Mouse (Mus musculus) ES-CJ7 (cell line): Measurements from ENCODE around the gene Cldn14.
"Not testable (repeated sequence)": the region's sequence is repeated elsewhere in the genome, so short reads cannot be mapped to it uniquely, and the experiment has no call there.

Experiments used
- DNase-seq: peaks from one replicate; pipeline ENCODE4 v3.0.0; 2011; ENCODE audit warnings: low read depth, low spot score

Cldn14 gene

DNA sequence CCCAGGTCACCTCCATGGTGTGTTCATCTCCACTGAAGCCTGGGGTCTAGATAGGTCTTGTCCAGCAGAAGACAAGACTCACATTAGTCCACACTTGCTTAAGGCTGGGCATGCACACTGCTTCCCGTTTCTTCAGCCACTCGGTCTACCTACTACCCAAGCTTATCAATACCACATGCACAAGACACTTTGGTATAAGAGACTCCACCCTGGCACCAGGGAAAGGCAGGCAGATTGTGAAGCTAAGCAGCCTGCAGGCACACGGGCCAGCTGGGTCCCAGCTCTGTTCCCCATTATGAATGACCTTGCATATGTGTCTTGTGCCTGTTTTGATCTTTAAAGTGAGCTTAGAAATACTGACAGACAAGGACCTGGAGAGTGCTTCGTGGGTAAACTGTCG lies 719 bp upstream of the Cldn14 start:
- no peak for DNase-seq

DNA sequence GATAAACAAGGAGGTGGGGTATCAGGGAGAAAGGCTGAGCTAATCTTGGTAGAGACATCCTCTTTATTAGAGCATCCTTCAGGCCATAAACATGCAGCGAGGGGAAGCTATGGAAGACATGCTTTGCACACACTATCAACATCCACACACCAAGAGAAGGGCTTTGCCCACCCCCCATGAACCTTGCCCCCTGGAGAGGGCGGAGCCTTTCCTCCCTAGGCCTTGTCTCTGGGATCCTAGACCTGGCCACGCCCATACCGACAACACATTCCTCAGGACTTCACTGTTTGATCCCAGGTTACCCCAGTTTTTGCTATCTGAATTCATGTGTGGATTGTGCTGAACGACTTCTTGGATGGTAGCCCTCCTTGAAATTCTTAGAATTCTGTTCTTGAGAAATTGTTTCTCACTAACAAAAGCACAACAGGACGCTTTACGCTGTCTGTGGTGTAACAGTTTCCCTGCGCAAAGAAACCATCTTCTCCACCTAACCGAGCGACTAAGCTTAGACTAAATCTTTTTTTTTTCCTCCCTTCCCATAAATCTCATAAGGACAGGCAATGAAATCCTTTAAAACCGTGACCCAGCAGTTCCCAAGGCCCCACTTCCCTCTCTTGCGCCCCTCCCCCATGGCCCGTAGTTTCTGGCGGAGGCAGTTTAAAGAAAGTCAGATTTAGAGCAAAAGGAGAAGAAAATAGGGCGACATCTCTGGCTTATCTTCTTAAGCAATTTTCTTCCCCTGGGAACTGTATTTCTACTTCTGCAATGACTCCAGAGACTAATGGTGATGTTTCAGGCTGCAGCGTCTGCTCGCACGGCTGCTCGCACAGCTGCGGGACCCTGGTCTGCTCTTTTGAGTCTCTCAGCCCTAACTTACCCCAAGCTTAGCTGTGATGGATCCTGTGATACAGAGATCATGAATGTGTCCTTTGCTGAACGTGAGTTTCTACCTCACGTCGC lies 1.7 kb downstream of the Cldn14 start:
- peak; percentile 82 for DNase-seq

DNA sequence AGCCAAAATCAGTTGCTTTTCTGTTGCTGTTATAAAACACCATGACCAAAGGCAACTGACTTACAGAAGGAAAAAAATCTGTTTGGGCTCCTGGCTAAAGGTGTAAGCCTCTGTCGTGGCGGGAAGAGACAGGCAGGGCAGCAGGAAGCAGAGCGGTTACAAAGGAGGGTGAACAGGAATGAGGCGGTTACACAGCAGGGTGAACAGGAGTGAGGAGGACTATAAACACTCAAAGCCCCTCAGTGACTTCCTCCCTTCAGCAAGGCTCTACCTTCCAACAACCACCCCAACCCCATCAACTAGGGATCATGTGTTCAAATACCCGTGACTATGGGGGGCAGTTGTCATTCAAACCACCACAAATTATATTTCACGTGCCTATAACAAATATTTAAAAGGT lies 5.2 kb downstream of the Cldn14 start:
- DNase-seq: peak; percentile 91

DNA sequence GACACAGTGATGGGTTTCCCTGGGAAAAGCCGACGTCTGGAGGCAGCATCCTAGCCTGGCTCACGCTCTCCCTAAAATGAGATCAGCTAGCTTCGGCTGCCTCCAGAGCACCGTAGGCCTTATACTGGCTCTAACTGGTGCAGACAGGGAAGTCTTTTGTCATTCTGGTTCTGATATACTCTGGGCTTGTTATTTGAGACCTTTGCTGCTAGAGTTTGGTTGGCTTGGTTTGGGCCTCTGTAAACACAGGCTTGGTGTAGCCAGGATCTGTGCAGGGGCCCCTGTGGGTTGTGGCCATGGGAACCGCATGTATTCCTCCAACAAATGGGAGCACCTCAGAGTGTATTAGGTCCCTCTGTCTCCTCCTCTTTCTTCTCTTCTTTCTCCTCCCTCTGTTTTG lies 7.3 kb downstream of the Cldn14 start:
- DNase-seq: peak; percentile 90

DNA sequence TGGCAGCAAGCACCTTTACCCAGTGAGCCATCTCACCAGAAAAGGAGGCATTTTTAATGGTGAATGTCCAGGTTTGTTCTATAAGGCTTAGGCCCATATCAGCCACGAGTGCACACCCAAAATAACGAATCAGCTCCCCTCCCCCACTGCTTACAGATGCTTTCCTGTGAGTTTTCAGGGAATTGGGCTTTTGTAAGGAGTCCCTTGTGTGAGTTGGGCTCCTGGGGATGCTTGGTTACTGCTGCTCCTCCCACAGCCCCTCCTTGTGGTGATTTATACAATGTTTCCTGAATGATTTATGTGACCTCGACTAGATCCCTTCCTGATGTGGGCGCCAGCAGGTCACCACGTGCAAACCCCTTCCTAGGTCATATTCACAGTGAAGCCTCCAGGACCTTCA lies 9.7 kb downstream of the Cldn14 start:
- peak; percentile 31 for DNase-seq

DNA sequence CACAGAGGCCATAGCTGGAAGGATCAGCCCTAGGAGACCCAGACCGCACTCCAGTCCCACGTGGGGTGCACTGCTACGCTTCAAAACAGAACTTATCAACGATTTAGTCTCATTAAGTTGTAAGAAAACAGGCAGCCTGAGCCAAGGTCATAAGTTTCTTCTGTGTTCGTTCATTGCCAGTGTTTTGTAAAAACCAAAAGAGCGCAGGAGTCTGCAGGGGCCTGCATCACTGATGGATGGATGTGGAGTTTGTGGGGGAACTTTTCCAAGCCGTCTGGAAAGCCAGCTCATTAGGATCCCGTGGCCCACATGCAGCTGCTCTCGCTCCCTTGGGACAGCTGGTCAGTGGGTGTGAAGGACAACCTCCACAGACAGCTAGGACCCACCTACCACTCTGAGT lies 25.1 kb downstream of the Cldn14 start:
- DNase-seq: no peak

DNA sequence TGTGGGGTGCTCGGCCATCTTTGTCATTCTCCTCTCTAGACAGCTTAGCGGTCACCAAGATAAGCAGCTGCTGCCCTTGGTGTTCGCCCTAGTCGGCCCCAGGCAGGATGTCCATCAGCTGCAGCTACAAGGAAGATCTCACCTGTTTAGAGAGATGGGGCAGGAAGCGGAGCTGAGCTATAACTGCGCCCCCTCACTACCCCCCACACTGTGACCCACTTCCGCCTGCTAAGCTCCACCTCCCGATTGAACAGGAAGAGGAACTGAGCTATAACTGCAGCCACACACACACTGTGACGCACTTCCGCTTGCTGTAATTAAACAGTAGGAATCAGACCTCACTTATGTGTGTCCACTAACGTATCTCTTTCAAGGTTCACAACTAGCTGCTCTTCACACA lies 26.3 kb downstream of the Cldn14 start:
- peak; percentile 14 for DNase-seq

DNA sequence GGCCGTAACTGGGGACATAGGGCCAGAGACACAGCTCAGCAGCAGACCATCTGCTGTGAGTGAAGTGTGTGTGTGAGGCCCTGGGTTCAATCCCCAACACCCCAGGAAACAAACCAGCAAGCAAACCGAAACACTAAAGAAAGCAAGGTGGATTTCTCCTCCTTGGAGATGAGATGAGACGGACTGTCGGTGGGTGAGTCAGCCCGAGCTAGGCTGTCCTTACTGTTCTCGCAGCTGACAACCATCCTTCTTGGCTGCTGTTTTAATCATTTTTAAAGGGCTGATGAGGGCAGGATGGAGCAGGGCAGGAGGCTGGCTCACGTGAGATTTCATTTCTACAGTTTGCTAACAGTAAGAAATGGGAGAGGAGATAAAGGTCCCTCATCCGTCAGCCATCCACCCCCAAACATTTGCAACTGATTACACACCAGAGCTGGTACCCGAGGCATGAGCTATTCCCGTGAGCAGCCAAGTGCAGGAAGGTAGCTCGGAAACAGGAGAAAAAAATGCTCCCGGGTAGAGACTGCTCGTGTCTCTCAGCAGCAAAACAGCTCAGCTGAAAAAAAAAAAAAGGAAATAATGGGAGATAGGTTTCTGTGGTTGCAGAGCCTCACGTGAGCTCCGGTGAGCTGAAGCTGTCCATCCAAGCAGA lies 27.3 kb downstream of the Cldn14 start:
- DNase-seq: no peak

DNA sequence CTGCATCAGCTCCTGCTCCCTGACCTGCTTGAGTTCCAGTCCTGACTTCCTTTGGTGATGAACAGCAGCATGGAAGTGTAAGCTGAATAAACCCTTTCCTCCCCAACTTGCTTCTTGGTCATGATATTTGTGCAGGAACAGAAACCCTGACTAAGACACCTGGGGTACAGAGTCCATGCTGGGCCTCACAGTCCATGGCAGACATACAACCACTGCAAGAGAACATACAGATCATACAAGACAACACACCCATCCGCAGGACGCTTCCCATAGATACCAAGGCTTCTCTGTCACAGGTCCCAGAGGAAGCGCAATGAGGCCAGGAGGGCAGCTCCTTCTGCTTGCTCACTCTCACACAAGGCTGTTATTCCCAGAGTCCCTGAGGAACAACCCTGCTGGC lies 28.3 kb downstream of the Cldn14 start:
- DNase-seq: not testable (repeated sequence)

DNA sequence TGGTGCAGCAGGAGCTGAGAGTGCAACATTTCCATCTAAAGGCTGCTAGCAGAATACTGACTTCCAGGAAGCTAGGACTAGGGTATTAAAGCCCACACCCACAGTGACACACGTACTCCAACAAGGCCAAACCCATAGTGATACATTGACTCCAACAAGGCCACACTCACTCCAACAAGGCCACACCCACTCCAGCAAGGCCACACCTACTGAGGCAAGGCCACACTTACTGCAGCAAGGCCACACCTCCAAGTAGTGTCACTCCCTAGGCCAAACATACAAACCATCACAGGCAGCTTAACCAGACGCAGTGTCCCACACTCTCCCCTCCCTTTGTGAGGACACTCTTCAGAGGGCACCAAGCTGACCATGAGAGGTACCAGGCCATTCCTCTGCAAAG lies 29.3 kb downstream of the Cldn14 start:
- DNase-seq: peak; percentile 71

DNA sequence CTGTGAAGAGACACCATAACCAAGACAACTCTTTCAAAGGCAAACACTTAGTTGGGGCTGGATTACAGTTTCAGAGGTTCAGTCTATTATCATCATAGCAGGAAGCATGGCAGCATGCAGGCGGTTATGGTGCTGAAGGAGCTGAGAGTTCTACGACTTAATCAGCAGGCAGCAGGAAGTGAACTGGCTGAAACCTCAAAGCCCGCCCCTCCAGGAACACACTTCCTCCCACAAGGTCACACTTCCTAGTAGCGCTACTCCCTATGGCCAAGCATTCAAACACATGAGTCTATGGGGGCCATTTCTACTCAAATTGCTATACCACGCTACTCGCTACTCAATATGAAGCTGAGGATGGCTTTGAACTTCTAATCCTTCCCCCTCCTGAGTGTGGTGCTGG lies 31.1 kb downstream of the Cldn14 start:
- no peak for DNase-seq

DNA sequence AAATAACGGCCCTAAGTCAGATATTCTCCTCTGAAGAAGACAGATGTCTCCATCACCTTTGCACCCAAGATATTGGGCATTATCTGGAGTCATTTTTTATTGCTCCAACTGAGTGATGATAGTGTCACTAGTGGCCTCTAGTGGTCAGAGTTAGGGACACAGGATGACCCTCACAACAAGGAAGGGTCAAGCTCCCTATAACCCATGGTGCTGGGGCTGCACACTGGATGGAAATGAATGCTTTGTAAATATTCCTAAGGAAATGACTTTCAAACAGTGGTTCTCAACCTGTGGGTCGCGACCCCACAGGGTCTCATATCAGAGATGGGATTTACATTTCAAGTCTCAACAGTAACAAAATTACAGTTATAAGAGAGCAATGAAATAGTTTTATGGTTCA lies 31.7 kb downstream of the Cldn14 start:
- peak; percentile 36 for DNase-seq

DNA sequence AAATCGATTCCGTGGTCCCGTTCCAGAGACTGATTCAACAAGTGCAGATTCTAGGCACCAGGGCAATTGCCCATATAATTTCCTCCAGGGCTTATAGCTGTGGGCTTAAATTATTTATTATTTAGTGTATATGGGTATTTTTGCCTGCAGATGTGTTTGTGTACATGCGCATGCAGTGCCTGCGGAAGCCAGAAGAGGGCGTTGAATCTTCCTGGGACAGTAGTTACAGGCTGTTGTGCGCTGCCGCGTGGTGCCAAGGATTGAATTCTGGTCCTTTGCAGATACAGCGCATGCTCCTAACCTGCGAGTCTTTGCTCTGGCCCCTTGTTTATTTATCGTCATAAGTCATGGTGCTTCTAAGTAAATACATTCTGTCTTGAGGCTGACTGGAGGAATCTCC lies 33.2 kb downstream of the Cldn14 start:
- DNase-seq: peak; percentile 74

DNA sequence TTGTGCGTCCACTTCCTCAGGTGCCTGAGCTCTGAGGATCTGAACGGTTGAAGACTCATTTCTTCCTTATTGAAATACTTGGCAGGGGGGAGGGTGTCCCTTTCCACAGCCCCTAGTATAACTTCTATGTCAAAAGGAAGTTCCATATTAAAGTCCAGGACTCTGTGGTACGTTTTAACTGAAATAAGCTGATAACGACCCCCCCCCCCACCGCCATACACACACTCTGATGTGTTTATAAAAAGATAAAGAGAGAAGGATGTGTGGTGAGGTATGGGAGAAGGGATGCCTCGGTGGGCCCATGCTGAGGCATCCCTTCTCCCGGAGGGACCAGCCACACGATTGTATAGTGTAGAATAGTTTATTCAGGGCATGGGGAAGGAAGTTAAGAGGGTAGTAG lies 34.4 kb downstream of the Cldn14 start:
- no peak for DNase-seq

DNA sequence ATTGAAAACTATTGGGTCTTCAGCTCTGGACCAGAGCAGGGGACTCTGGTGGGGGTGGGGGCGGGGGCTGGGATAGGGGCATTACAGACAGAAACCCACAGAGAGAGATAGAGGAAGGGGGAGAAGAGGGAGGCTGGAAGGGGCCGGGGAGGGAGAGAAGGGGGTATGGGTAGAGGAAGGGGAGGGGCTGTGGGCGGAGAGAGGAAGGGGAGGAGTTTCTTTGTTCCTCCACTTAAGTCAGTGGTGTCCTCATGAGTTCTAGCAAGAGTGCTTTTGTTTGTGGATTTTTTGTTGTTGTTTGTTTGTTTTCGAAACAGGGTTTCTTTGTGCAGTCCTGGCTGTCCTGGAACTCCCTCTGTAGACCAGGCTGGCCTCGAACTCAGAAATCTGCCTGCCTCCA lies 35.1 kb downstream of the Cldn14 start:
- peak; percentile 61 for DNase-seq

DNA sequence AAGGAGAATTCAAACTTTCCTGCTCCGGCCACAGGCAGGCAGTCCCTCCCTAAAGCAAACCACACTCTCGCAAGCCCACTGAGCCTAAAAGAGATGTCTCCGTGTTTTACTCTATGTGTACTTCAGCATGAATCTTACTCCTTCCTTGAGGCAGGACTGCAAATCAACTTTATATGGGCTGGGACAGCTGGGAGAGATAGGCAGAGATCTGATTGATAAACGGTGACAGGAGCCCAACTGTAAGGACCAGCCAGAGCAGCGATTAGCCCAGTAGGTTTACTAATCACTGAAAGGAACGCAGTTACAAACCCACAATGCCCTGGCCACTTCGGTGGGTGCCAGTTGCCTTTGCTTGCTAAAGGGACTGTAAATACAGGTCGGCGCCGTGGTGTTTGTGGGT lies 35.5 kb downstream of the Cldn14 start:
- DNase-seq: no peak

DNA sequence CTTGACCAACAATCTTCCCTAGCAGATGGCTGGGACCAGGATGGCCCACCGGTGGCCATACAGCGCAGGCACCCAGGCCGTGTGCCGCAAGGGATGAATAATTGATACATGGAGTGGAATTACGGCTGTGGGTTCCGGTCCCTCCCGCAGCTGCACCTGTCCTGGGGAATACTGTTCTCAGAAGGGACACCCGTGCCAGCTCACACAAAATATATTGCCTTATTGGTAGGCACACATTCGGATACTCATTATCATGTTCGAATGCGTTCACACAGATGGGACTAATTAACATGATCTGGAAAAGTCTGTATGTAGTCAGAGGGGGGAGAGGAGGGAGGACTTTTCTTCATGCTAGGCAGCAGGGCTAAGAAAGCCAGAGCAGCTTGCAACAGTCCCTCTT lies 37.6 kb downstream of the Cldn14 start:
- DNase-seq: no peak

DNA sequence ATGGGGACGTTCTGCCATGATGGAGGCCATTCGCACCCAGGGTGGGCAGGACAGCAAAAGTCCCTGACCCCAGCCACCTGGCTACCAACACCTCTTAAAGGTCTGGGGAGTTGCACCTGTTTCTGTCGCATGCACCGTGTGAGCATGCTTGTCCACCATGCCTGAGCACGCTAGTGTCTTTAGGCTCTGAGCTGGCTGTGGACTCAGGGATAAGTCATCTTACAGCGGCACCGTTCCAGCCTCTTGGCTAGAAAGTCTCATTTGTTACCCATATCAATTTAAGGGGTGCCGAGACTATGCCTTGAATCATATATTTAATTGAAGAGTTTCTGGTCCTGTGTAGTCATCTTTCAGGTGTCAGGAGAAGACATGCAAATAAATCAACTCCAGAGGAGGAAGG lies 40.7 kb downstream of the Cldn14 start:
- DNase-seq: no peak

DNA sequence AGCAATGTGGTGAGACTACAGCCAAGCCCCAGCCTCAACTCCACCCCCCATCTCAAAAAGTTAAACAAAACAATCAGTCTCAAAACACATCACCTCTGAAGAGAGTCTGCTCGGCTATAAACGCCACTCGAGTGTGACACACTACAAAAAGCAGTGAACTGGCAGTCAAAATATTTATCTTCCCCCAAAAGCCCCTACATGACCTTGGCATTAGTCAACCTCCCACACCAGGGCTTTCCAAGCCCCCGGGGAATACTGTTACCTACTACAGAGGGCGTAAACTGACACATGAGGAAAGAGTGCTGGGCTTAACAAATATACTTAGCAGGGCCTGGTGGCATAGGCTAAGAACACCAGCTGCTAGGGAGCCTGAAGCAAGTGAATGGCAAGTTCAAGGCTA lies 46.4 kb downstream of the Cldn14 start:
- no peak for DNase-seq

DNA sequence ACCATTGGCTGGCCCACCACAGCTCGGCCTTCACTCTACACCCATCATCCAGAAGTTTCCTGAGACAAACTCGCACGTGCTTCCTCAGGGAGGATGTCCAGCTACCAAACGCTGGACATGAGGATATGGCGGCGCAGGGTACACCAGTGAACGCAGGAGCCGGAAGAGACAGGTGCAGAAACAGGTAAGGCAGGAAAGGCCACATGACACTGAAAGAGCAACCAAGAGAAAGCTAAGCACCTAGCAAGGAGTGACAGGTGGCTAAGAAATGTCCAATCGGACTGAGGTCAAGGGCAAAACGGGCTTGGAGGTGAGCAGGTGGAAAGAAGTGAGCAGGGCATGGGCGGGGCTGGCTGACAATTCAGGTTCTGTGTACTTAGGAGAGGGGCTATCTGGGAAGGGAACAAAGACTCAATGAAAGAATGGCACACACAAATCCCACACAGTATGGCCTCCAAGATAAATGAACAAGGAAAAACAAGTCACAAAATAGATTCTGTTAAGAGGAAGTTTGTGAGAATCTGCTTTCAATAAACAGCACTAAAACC lies 47.5 kb downstream of the Cldn14 start:
- peak; percentile 38 for DNase-seq

DNA sequence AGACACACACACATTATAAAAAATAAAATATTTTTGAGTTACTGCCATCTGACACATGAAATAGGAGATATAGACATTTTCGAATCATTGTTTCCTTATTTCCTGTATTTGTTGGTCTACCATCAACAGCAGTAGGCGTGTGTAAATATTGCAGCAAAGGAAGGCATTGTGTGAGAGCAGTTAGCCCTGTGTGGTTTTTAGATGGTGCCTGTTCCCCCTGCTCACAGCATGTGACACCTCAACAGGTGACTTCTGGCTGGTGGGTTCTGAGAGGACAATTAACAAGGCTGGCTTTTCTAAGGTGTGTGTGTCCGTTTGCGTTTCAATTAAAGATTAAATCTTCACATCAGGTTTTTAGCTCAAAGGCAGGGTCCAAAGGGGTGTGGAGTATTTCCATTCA lies 48.1 kb downstream of the Cldn14 start:
- no peak for DNase-seq

DNA sequence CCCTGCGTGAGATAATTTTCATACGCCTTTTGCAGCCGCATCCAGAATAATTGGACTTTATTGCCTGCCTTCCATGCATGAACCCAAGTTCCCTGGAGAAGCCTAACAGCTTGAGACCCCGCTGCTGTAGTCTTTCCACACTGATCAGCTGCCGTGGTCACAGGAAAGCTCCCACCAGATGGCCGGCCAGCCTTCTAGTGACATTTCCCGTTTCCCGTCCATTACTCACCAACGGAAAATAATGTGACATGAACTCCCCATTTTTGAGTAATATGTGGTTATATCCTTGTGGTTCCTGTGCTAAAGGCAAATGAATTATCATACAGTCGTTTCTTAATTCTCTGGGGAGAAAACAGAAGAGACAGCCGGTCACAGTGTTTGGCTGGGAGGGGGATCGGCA lies 51.2 kb downstream of the Cldn14 start:
- DNase-seq: no peak

DNA sequence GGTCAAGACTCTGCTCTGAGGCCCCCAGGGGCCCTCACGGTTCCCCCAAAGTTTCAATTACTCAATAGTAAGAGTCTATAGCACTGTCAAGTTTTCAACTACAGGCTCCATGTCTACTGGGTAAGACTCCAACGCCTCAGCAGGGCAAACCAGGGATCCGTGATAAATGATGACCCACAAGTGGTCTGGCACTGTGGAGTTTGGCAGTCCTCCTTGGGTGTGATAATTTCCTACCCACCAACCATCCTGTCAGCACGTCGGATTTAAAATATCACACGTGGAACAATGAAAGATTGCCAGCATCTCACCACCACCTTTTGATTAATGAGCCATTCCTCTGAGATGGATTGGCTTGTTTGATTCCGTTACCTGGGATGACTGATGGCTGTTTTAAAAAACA lies 51.7 kb downstream of the Cldn14 start:
- DNase-seq: no peak
